Mouse (Mus musculus): ENCODE measurements around the gene Usp50.

Usp50 gene

GRCm38 (mm10) chr2:126783370-126783769 lies at the start of gene Usp50:
TSS of gene Usp50 (minus strand) at chr2:126783470.
- no peak for DNase-seq (ENCODE audit: low spot score in 2 of 2)

- DNase-seq (ENCODE audit: low spot score in 2 of 2) = no peak
Measured at GRCm38 (mm10) chr2:126817414-126817813, 34.1 kb upstream of the Usp50 start.

GRCm38 (mm10) chr2:126816644-126817347 lies 33.5 kb upstream of the Usp50 start:
- no peak for DNase-seq (ENCODE audit: low spot score in 2 of 2)

- DNase-seq (ENCODE audit: low spot score in 2 of 2) = no peak
Measured at GRCm38 (mm10) chr2:126815822-126816221, 32.6 kb upstream of the Usp50 start.

- no peak for DNase-seq (ENCODE audit: low spot score in 2 of 2)
Measured at GRCm38 (mm10) chr2:126801980-126802379, 18.7 kb upstream of the Usp50 start.

- DNase-seq (ENCODE audit: low spot score in 2 of 2) = no peak
Measured at GRCm38 (mm10) chr2:126798455-126798854, 15.2 kb upstream of the Usp50 start.

GRCm38 (mm10) chr2:126795708-126796107 lies 12.4 kb upstream of the Usp50 start:
- no peak for DNase-seq (ENCODE audit: low spot score in 2 of 2)

- no peak for DNase-seq (ENCODE audit: low spot score in 2 of 2)
Measured at GRCm38 (mm10) chr2:126792611-126793010, 9.3 kb upstream of the Usp50 start.

GRCm38 (mm10) chr2:126787721-126788342 lies 4.6 kb upstream of the Usp50 start:
- peak; percentile 51 to 58 for DNase-seq (ENCODE audit: low spot score in 2 of 2)

- peak in 1 of 2 experiments; percentile 79 for DNase-seq (ENCODE audit: low spot score in 2 of 2)
Measured at GRCm38 (mm10) chr2:126782433-126782832, 837 bp downstream of the Usp50 start.

- no peak for DNase-seq (ENCODE audit: low spot score in 2 of 2)
Measured at GRCm38 (mm10) chr2:126781478-126781877, 1.8 kb downstream of the Usp50 start.

- no peak for DNase-seq (ENCODE audit: low spot score in 2 of 2)
Measured at GRCm38 (mm10) chr2:126780286-126780685, 3.0 kb downstream of the Usp50 start.

GRCm38 (mm10) chr2:126778806-126779205 lies 4.5 kb downstream of the Usp50 start:
- DNase-seq (ENCODE audit: low spot score in 2 of 2) = no peak

- DNase-seq (ENCODE audit: low spot score in 2 of 2) = no peak
Measured at GRCm38 (mm10) chr2:126776416-126776815, 6.9 kb downstream of the Usp50 start.

GRCm38 (mm10) chr2:126775951-126776350 lies 7.3 kb downstream of the Usp50 start:
- no peak for DNase-seq (ENCODE audit: low spot score in 2 of 2)

GRCm38 (mm10) chr2:126772217-126772616 lies 11.1 kb downstream of the Usp50 start:
- no peak for DNase-seq (ENCODE audit: low spot score in 2 of 2)

- peak in 1 of 2 experiments; percentile 13 for DNase-seq (ENCODE audit: low spot score in 2 of 2)
Measured at GRCm38 (mm10) chr2:126769431-126770181, 13.7 kb downstream of the Usp50 start.

GRCm38 (mm10) chr2:126768194-126768593 lies 15.1 kb downstream of the Usp50 start:
- no peak for DNase-seq (ENCODE audit: low spot score in 2 of 2)

- DNase-seq (ENCODE audit: low spot score in 2 of 2) = no peak
Measured at GRCm38 (mm10) chr2:126767599-126767998, 15.7 kb downstream of the Usp50 start.

- peak; percentile 28 to 34 for DNase-seq (ENCODE audit: low spot score in 2 of 2)
Measured at GRCm38 (mm10) chr2:126765867-126766582, 17.2 kb downstream of the Usp50 start.

- no peak for DNase-seq (ENCODE audit: low spot score in 2 of 2)
Measured at GRCm38 (mm10) chr2:126759351-126759750, 23.9 kb downstream of the Usp50 start.

- DNase-seq (ENCODE audit: low spot score in 2 of 2) = no peak
Measured at GRCm38 (mm10) chr2:126755664-126756063, 27.6 kb downstream of the Usp50 start.

Measured in frontal cortex, postnatal 36 days (tissue).